Mouse (Mus musculus): ENCODE data around the gene RPS10-NUDT3.
A peak's percentile ranks its signal among the peaks of the same experiment; 100 is the strongest.
"Not testable (repeated sequence)": the region's sequence is repeated elsewhere in the genome, so short reads cannot be mapped to it uniquely, and the experiment has no call there.

Gene RPS10-NUDT3

GRCm38 (mm10) chr17:27639851-27640250, 4.8 kb upstream of the RPS10-NUDT3 start:
- not testable (repeated sequence) for DNase-seq

- DNase-seq, result peak; percentile 71
These were observed 3.9 kb upstream of the RPS10-NUDT3 start for GRCm38 (mm10) chr17:27638921-27639332.

GRCm38 (mm10) chr17:27637333-27637732, 2.3 kb upstream of the RPS10-NUDT3 start:
- no peak for DNase-seq

GRCm38 (mm10) chr17:27636132-27637020, 1.4 kb upstream of the RPS10-NUDT3 start, which contains the start of gene Rps10:
Gene Rps10 (minus strand): TSS chr17:27636669.
- no peak for DNase-seq

DNA sequence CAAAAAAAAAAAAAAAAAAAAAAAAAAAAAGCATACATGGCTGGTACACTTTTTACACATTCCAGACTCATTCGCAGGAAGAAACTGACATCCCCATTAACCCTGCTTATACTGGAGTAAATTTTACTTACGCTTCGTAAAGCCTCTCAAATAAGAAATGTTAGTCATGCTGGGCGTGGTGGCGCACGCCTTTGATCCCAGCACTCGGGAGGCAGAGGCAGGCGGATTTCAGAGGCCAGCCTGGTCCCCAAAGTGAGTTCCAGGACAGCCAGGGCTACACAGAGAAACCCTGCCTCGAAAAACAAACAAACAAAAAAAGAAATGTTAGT, 517 bp upstream of the RPS10-NUDT3 start:
- DNase-seq, result not testable (repeated sequence)

GRCm38 (mm10) chr17:27629249-27630020, 5.6 kb downstream of the RPS10-NUDT3 start:
- peak; percentile 76 for DNase-seq

- DNase-seq, result no peak
These were observed 6.6 kb downstream of the RPS10-NUDT3 start for GRCm38 (mm10) chr17:27628376-27628775.

DNA sequence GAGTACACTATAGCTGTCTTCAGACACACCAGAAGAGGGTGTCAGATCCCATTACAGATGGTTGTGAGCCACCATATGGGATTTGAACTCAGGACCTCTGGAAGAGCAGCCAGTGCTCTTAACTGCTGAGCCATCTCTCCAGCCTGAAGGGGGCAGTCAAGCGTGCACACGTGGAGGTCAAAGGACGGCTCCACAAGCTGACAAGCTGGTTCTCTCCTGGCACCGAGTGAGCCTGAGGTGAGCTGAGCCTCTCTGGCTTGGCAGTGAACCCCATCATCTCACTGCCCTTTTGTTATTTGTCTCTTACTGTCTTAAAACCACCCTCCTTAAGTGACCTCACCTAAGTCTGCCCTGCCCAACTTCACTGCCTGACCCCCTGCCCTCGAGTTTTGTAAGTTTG, 7.6 kb downstream of the RPS10-NUDT3 start:
- DNase-seq, result no peak

GRCm38 (mm10) chr17:27626681-27627080, 8.3 kb downstream of the RPS10-NUDT3 start:
- DNase-seq, result no peak

- DNase-seq, result no peak
These were observed 9.4 kb downstream of the RPS10-NUDT3 start for GRCm38 (mm10) chr17:27625455-27626251.

GRCm38 (mm10) chr17:27623360-27624326, 11.4 kb downstream of the RPS10-NUDT3 start, which contains the start of gene Nudt3:
Gene Nudt3 (minus strand): TSS chr17:27623495.
- peak; percentile 90 for DNase-seq

GRCm38 (mm10) chr17:27622611-27623359, 12.2 kb downstream of the RPS10-NUDT3 start:
- no peak for DNase-seq

- DNase-seq, result no peak
These were observed 13.1 kb downstream of the RPS10-NUDT3 start for GRCm38 (mm10) chr17:27621705-27622531.

- no peak for DNase-seq
These were observed 13.9 kb downstream of the RPS10-NUDT3 start for GRCm38 (mm10) chr17:27621161-27621560.

DNA sequence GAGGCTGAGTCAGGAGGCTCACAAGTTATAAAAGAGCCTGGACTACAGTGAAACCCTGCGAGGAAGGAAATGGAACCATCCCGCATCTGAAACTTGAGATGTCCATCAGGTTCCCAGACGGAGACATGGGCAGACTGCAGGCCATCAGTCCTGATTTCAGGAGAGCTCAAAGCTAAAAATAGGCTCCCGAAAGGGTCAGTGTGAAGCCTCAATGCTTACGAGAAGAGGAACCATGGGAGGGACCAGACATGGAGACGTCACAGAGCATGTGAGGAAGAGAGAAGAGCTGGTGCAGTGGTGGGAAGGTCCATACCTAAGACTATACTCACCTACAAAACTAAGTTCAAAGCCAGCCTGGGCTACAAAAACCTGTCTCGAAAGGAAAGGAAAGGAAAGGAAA, 19.6 kb downstream of the RPS10-NUDT3 start:
- DNase-seq, result no peak

DNA sequence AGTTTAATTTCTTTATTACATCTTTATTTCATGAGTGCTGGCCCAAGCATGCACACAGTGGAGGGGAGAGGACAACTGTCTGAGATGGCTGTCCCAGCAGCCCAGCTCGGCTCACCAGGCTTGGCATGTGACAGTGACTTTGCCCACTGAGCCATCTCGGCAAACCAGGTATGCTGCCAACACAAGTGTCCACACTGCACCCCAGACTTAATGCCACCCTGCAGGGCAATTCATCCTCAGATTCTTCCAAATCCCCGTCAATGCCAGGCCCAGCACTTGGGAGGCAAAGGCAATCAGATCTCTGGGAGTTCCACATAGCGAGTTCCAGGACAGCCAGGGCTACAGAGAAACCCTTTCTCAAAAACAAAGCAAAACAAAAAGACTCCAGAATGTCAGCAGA, 22.0 kb downstream of the RPS10-NUDT3 start:
- no peak for DNase-seq

GRCm38 (mm10) chr17:27611994-27612393, 23.0 kb downstream of the RPS10-NUDT3 start:
- no peak for DNase-seq

DNA sequence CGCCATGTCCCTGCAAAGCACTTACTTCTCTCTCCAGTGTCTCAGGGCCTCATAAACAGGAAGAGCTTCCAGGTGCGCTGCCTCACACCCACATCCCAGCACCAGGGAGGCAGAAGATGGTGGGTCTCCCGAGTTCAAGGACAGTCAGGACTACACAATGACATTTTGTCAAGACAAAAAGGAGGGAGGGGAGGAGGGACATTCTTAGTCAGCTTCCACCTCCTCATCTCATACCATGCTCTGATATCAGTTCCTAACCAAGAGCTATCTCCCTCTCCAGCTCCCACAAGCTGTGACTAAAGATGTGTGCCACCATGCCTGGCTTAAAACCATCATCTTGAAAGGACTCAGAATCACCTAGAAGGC, 23.5 kb downstream of the RPS10-NUDT3 start:
- no peak for DNase-seq

DNA sequence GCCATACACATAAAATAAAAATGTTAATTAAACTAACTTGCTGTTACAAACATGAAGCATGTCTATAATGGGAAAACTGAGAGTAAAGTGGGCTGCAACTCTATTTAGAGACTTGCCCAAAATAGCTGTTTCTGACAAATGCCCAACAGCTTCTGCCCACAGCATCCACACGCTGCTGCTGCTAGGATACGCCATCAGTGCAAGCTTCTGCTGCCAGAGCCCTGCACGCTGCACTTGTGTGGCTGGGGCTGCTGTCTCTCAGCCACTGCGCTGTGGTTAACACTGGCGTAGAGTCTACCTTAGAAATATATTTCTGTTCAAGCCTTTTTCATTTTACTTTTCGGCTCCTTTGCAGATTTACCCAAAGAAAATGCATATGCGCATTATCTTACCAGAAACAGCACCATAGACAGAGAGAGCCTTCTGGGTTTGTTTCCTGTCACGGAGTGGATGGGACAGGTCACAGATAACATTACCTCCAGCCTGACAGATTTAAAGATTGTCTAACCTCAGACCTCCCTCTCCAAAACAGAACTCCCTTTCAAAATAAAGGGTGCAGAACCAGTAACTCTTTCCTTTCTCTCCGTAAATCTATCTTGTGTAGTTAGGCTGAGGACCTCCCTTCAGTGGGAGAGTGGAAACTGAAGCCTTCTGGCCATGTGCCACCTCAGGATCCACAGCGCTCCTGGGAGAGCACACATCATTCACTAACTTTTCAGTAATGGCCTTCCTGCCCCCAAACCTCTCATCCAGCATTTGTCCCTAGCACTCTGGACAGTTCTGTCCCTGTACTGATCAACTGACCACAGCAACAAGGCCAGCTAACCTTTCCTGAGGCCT, 24.1 kb downstream of the RPS10-NUDT3 start:
- no peak for DNase-seq
